Mouse (Mus musculus) heart, embryonic 14.5 days (tissue): ENCODE measurements around the gene Gpc1. TPM values are rescaled to one million over a fixed set of nuclear protein-coding genes. Genes with fewer than 3 reads are reported as not detected.
A peak's percentile ranks its signal among the peaks of the same experiment; 100 is the strongest.

Source experiments
- ATAC-seq: fragments of 200-750 bp; cut with Nextera tagmentation; 2 replicates; pipeline ENCODE4 v1.8.0; 2017; ENCODE audit warnings: low read depth, moderate TSS enrichment; ENCODE audit not compliant: insufficient number of reproducible peaks, insufficient read depth, low FRiP score
- H3K27ac ChIP-seq, 2 experiments: fragments of 200-500 bp in 1 of 2; fragments of 300-500 bp in 1 of 2; sonication (generic) in 1 of 2; replicated peaks in 1 of 2; 2 replicates each; pipeline ENCODE4 v1.5.1; 2012 to 2014; ENCODE audit warnings: low read depth in 2 of 2, low read length in 2 of 2, control low read depth in 1 of 2, mild to moderate bottlenecking in 1 of 2, mixed read lengths in 1 of 2; ENCODE audit not compliant: control insufficient read depth in 1 of 2, insufficient read depth in 1 of 2
- H3K27me3 ChIP-seq: fragments of 300-500 bp; sonication (generic); 2 replicates; pipeline ENCODE4 v1.6.1; 2014; ENCODE audit warnings: mild to moderate bottlenecking, low read length, control low read depth; ENCODE audit not compliant: control insufficient read depth, insufficient read depth
- H3K36me3 ChIP-seq: fragments of 300-500 bp; sonication (generic); 2 replicates; pipeline ENCODE4 v1.6.1; 2014; ENCODE audit warnings: mild to moderate bottlenecking, control low read depth, low read length, mixed read lengths; ENCODE audit not compliant: control insufficient read depth, insufficient read depth
- H3K4me1 ChIP-seq, 2 experiments: fragments of 200-500 bp in 1 of 2; fragments of 300-500 bp in 1 of 2; sonication (generic) in 1 of 2; 2 replicates each; pipeline ENCODE4 v1.6.1; 2012 to 2014; ENCODE audit warnings: low read length in 2 of 2, control low read depth in 1 of 2, mixed read lengths in 1 of 2; ENCODE audit not compliant: control insufficient read depth in 2 of 2, insufficient read depth in 2 of 2
- H3K4me2 ChIP-seq: fragments of 300-500 bp; sonication (generic); 2 replicates; pipeline ENCODE4 v1.6.1; 2014; ENCODE audit warnings: mild to moderate bottlenecking, low read length
- H3K4me3 ChIP-seq, 2 experiments: fragments of 200-500 bp in 1 of 2; fragments of 300-500 bp in 1 of 2; sonication (generic) in 1 of 2; 2 replicates each; pipeline ENCODE4 v1.5.1; 2012 to 2014; ENCODE audit warnings: low read length in 2 of 2, mild to moderate bottlenecking in 2 of 2, control low read depth in 1 of 2, low read depth in 1 of 2, moderate library complexity in 1 of 2; ENCODE audit not compliant: control insufficient read depth in 1 of 2, insufficient read depth in 1 of 2
- H3K9ac ChIP-seq: fragments of 300-500 bp; sonication (generic); 2 replicates; pipeline ENCODE4 v1.6.1; 2014; ENCODE audit warnings: mild to moderate bottlenecking, low read length
- H3K9me3 ChIP-seq: fragments of 300-500 bp; sonication (generic); 2 replicates; pipeline ENCODE4 v1.6.1; 2016; ENCODE audit warnings: low read length, control low read depth; ENCODE audit not compliant: control insufficient read depth
- WGBS: fragments of 180-500 bp; shearing (Covaris S2); extraction: QIAGEN DNeasy Blood & Tissue Kit; methylation state at CpG from one replicate; pipeline ENCODE4 v1.1.7; 2014; 5-methylcytosine and 5-hydroxymethylcytosine counted together
- polyA plus RNA-seq: library from polyadenylated mRNA; unstranded; fragments of >200 nt; fragmentation: Nextera tagmentation; extraction: Ambion mirVana; gene quantifications from 2 replicates; pipeline ENCODE4 v1.2.1, GENCODE M21; 2014

The Gpc1 gene
- polyA plus RNA-seq, 1 experiment from 2014 or later, result 59.7 TPM

GRCm38 (mm10) chr1:92849938-92850574 is 18.6 kb downstream of the Gpc1 start:
- no peak for ATAC-seq
- Histone ChIP-seq H3K4me3 (no peak overlapping the region), H3K27ac (no peak overlapping the region), H3K4me2 (no peak overlapping the region), H3K27me3 (peaks cover 7% of the 10 kb centered on the region), H3K4me1 (peaks cover 24 to 37% of the 10 kb centered on the region in 2 experiments), H3K9me3 (no peaks in the 10 kb centered on the region), H3K36me3 (peaks cover 20% of the 10 kb centered on the region), H3K9ac (no peak overlapping the region)
- 76% methylated on average over 13 of the region's 13 CpGs for WGBS

- Histone ChIP-seq H3K27ac (0 out of 4 replicates have a peak overlapping the region, but pooled peaks of 1 of the 2 experiments have one; percentile 46), H3K36me3 (peaks cover 42% of the 10 kb centered on the region), H3K4me1 (peaks cover 22 to 42% of the 10 kb centered on the region in 2 experiments), H3K9me3 (no peaks in the 10 kb centered on the region), H3K4me2 (no peak overlapping the region), H3K4me3 (no peak overlapping the region), H3K9ac (no peak overlapping the region), H3K27me3 (peaks cover under 1% of the 10 kb centered on the region)
- ATAC-seq, result no peak
- 56% methylated on average over 2 of the region's 2 CpGs for WGBS
These were observed 21.0 kb downstream of the Gpc1 start for GRCm38 (mm10) chr1:92852450-92852849.

- H3K27ac ChIP-seq, result no peak overlapping the region
- no peaks in the 10 kb centered on the region for H3K9me3 ChIP-seq
- no peak for ATAC-seq
- no peaks in the 10 kb centered on the region for H3K27me3 ChIP-seq
- WGBS, result 67% methylated on average over 6 of the region's 6 CpGs
- no peak overlapping the region for H3K4me3 ChIP-seq
- H3K9ac ChIP-seq, result no peak overlapping the region
- H3K36me3 ChIP-seq, result peaks cover 35% of the 10 kb centered on the region
- no peak overlapping the region for H3K4me2 ChIP-seq
- H3K4me1 ChIP-seq, result peaks cover 0 to 6% of the 10 kb centered on the region in 2 experiments; a peak in 1 of 4 replicates
These were observed 30.1 kb downstream of the Gpc1 start for GRCm38 (mm10) chr1:92861503-92861902.

- peaks cover 18% of the 10 kb centered on the region for H3K36me3 ChIP-seq
- peaks cover 0 to 6% of the 10 kb centered on the region in 2 experiments; a peak in 1 of 4 replicates for H3K4me1 ChIP-seq
- H3K27ac ChIP-seq, result no peak overlapping the region
- H3K4me3 ChIP-seq, result no peak overlapping the region
- WGBS, result 82% methylated on average over 4 of the region's 4 CpGs
- H3K9me3 ChIP-seq, result no peaks in the 10 kb centered on the region
- no peak for ATAC-seq
- H3K9ac ChIP-seq, result no peak overlapping the region
- H3K4me2 ChIP-seq, result no peak overlapping the region
- H3K27me3 ChIP-seq, result no peaks in the 10 kb centered on the region
These were observed 31.8 kb downstream of the Gpc1 start for GRCm38 (mm10) chr1:92863268-92863667.

GRCm38 (mm10) chr1:92866170-92866569 is 34.7 kb downstream of the Gpc1 start:
- no peak for ATAC-seq
- Histone ChIP-seq H3K9ac (no peak overlapping the region), H3K27ac (no peak overlapping the region)

GRCm38 (mm10) chr1:92869985-92870384 is 38.5 kb downstream of the Gpc1 start:
- Histone ChIP-seq H3K36me3 (no peaks in the 10 kb centered on the region), H3K9me3 (no peaks in the 10 kb centered on the region), H3K4me3 (no peak overlapping the region), H3K27ac (no peak overlapping the region), H3K9ac (no peak overlapping the region), H3K27me3 (0 out of 2 replicates have a peak, but pooled peaks cover 3% of the 10 kb centered on the region), H3K4me2 (no peak overlapping the region), H3K4me1 (peaks cover 0 to 6% of the 10 kb centered on the region in 2 experiments; a peak in 1 of 4 replicates)
- WGBS, result 78% methylated on average over 2 of the region's 2 CpGs
- ATAC-seq, result no peak

More at GRCm38 (mm10) chr1:92866170-92866569, 34.7 kb downstream of the Gpc1 start:
- Histone ChIP-seq H3K4me1 (peaks cover 0 to 6% of the 10 kb centered on the region in 2 experiments; a peak in 1 of 4 replicates), H3K4me2 (no peak overlapping the region), H3K36me3 (no peaks in the 10 kb centered on the region), H3K4me3 (no peak overlapping the region), H3K27me3 (no peaks in the 10 kb centered on the region), H3K9me3 (no peaks in the 10 kb centered on the region)
- whole genome bisulfite sequencing, result 54% methylated on average over 2 of the region's 2 CpGs

- Histone ChIP-seq H3K27ac (no peak overlapping the region), H3K36me3 (no peaks in the 10 kb centered on the region), H3K4me3 (no peak overlapping the region), H3K9me3 (no peaks in the 10 kb centered on the region), H3K4me2 (no peak overlapping the region), H3K27me3 (peaks cover 10% of the 10 kb centered on the region), H3K4me1 (no peaks in the 10 kb centered on the region), H3K9ac (no peak overlapping the region)
- 89% methylated on average over 7 of the region's 7 CpGs for WGBS
- no peak for ATAC-seq
These were observed 41.2 kb downstream of the Gpc1 start for GRCm38 (mm10) chr1:92872666-92873065.

GRCm38 (mm10) chr1:92874011-92874410 is 42.6 kb downstream of the Gpc1 start:
- no peak for ATAC-seq
- WGBS, result 71% methylated on average over 3 of the region's 3 CpGs
- Histone ChIP-seq H3K4me2 (no peak overlapping the region), H3K27ac (no peak overlapping the region), H3K4me1 (no peaks in the 10 kb centered on the region), H3K9me3 (no peaks in the 10 kb centered on the region), H3K27me3 (peaks cover 10% of the 10 kb centered on the region), H3K9ac (no peak overlapping the region), H3K4me3 (no peak overlapping the region), H3K36me3 (no peaks in the 10 kb centered on the region)
